15 mouse cellular contexts compared by ENCODE assay signal in genomic region chr19:18652592-18652991, GRCm38 (mm10). TPM values are rescaled to one million over a fixed set of nuclear protein-coding genes. Genes with fewer than 3 reads are reported as not detected.
DNase-seq lines count a peak whose midpoint lies in the region; ATAC-seq lines count a peak whose summit lies in the region.
"Had no signal": no experiment of that assay in that cellular context is flagged by ENCODE, and none has a peak within 500 bp of the region (broad histone marks: within the 10 kb centered on the region; RNA-seq: fewer than 3 reads in every experiment).

No protein-coding gene starts in this region.

- no peaks in the 10 kb centered on the region for H3K27me3 ChIP-seq in kidney, embryonic 16.5 days (ENCODE audit: insufficient read depth, low read length)
- no peaks in the 10 kb centered on the region for H3K27me3 ChIP-seq in midbrain, embryonic 10.5 days (ENCODE audit: low read depth, poor library complexity, severe bottlenecking)
- H3K27me3 ChIP-seq: limb, embryonic 13.5 days; lung, embryonic 15.5 days had no signal

- H3K36me3 ChIP-seq in kidney, embryonic 16.5 days (ENCODE audit: insufficient read depth, low read length) = no peaks in the 10 kb centered on the region
- no peaks in the 10 kb centered on the region for H3K36me3 ChIP-seq in midbrain, embryonic 10.5 days
- H3K36me3 ChIP-seq: forebrain, embryonic 10.5 days; limb, embryonic 13.5 days; lung, embryonic 15.5 days had no signal

- H3K4me2 ChIP-seq in kidney, embryonic 16.5 days (replicated peaks; ENCODE audit: low read depth, low read length) = no peak overlapping the region
- H3K4me2 ChIP-seq: limb, embryonic 13.5 days; lung, embryonic 15.5 days had no signal

- peak; percentile 77 to 89 for DNase-seq in adrenal gland, adult (ENCODE audit: inconsistent age in 2 of 2, low spot score in 1 of 2)
- DNase-seq in adrenal gland, postnatal 4 days (ENCODE audit: low spot score in 2 of 2) = no peak
- DNase-seq in kidney, postnatal 14 days = peak; percentile 15
- no peak for DNase-seq in liver
- no peak for DNase-seq in midbrain, embryonic 10.5 days (ENCODE audit: low spot score)
- DNase-seq: layer of hippocampus, adult 9-11 months; right cerebral cortex, postnatal 25 days had no signal

- ATAC-seq in kidney, embryonic 16.5 days (ENCODE audit: low FRiP score, low TSS enrichment) = no peak
- ATAC-seq in cerebellum, adult (ENCODE audit: insufficient number of reproducible peaks, low FRiP score, low TSS enrichment) = peak; percentile 92
- ATAC-seq in erythroblast, adult 5-6 weeks (replicated peaks; ENCODE audit: low FRiP score, poor library complexity, severe bottlenecking) = peak; percentile 40; the same call in 1 of the 2 replicates
- ATAC-seq: midbrain, embryonic 16.5 days had no signal

- 69% methylated on average over 4 of the region's 4 CpGs for WGBS in kidney, embryonic 16.5 days
- 79% methylated on average over 4 of the region's 4 CpGs for WGBS in midbrain, embryonic 10.5 days

- no peak overlapping the region for H3K4me3 ChIP-seq in kidney, embryonic 16.5 days (ENCODE audit: low read length)
- no peak overlapping the region for H3K4me3 ChIP-seq in midbrain, embryonic 10.5 days
- H3K4me3 ChIP-seq: forebrain, embryonic 10.5 days; limb, embryonic 13.5 days; lung, embryonic 15.5 days had no signal

- H3K4me1 ChIP-seq in kidney, embryonic 16.5 days (ENCODE audit: insufficient read depth, low read length) = no peaks in the 10 kb centered on the region
- peaks cover 3% of the 10 kb centered on the region; the same call in 1 of the 2 replicates for H3K4me1 ChIP-seq in midbrain, embryonic 10.5 days
- H3K4me1 ChIP-seq: limb, embryonic 13.5 days; lung, embryonic 15.5 days had no signal

- no peak overlapping the region for H3K9ac ChIP-seq in kidney, embryonic 16.5 days (replicated peaks; ENCODE audit: low read length)
- H3K9ac ChIP-seq: limb, embryonic 13.5 days; lung, embryonic 15.5 days had no signal

- H3K27ac ChIP-seq in kidney, embryonic 16.5 days (ENCODE audit: low read length) = no peak overlapping the region
- no peak overlapping the region for H3K27ac ChIP-seq in midbrain, embryonic 10.5 days (replicated peaks)
- H3K27ac ChIP-seq: forebrain, embryonic 10.5 days; limb, embryonic 13.5 days; lung, embryonic 15.5 days had no signal

- H3K9me3 ChIP-seq in kidney, embryonic 16.5 days (ENCODE audit: low read length) = no peaks in the 10 kb centered on the region
- no peaks in the 10 kb centered on the region for H3K9me3 ChIP-seq in midbrain, embryonic 10.5 days (replicated peaks)
- H3K9me3 ChIP-seq: forebrain, embryonic 10.5 days; G1E; limb, embryonic 13.5 days; lung, embryonic 15.5 days had no signal

RNA-seq across cellular contexts. Expression of gene Carnmt1, which starts 18.0 kb away (rescaled TPM):
- total RNA-seq in adrenal gland, postnatal 4 days (2021) = 10 to 100 TPM; 17.3 to 19.1 TPM
- polyA plus RNA-seq in kidney, embryonic 16.5 days (2015; fragmentation: Nextera tagmentation; extraction: Ambion mirVana) = 24.0 and 26.0 TPM in 2 replicates
- 10.2 and 10.9 TPM in 2 replicates for total RNA-seq in erythroblast, adult 5-6 weeks (2015; ENCODE audit: low replicate concordance)
- 9.3 and 11.7 TPM in 2 replicates for total RNA-seq in erythroblast, adult 5-6 weeks (2017; ENCODE audit: low replicate concordance)
- 24.0 and 26.8 TPM in 2 replicates for polyA plus RNA-seq in midbrain, embryonic 10.5 days (2016; fragmentation: Nextera tagmentation; extraction: Ambion mirVana)

RNA-seq across cellular contexts. Expression of gene Nmrk1, which starts 20.8 kb away (rescaled TPM):
- total RNA-seq in adrenal gland, postnatal 4 days (2021) = 10 to 100 TPM; 14.5 to 17.7 TPM
- 28.6 and 29.2 TPM in 2 replicates for polyA plus RNA-seq in kidney, embryonic 16.5 days (2015; fragmentation: Nextera tagmentation; extraction: Ambion mirVana)
- total RNA-seq in erythroblast, adult 5-6 weeks (2015; ENCODE audit: low replicate concordance) = 0.63 and 1.7 TPM in 2 replicates
- total RNA-seq in erythroblast, adult 5-6 weeks (2017; ENCODE audit: low replicate concordance) = 1.1 and 1.8 TPM in 2 replicates
- polyA plus RNA-seq in midbrain, embryonic 10.5 days (2016; fragmentation: Nextera tagmentation; extraction: Ambion mirVana) = 6.6 and 7.2 TPM in 2 replicates

RNA-seq across cellular contexts. Expression of gene Ostf1, which starts 21.0 kb away (rescaled TPM):
- 10 to 100 TPM; 76.7 to 76.9 TPM for total RNA-seq in adrenal gland, postnatal 4 days (2021)
- 136 and 150 TPM in 2 replicates for polyA plus RNA-seq in kidney, embryonic 16.5 days (2015; fragmentation: Nextera tagmentation; extraction: Ambion mirVana)
- 49.9 and 65.9 TPM in 2 replicates for total RNA-seq in erythroblast, adult 5-6 weeks (2015; ENCODE audit: low replicate concordance)
- 59.0 and 70.4 TPM in 2 replicates for total RNA-seq in erythroblast, adult 5-6 weeks (2017; ENCODE audit: low replicate concordance)
- 47.9 and 49.7 TPM in 2 replicates for polyA plus RNA-seq in midbrain, embryonic 10.5 days (2016; fragmentation: Nextera tagmentation; extraction: Ambion mirVana)

Comparison
In these comparisons a context has a peak if more than half of its experiments do, and no peak if none do; other contexts are left out.
1. DNase-seq: peak in adrenal gland, adult (2 of 2) and kidney, postnatal 14 days (single experiment); none in adrenal gland, postnatal 4 days (0 of 2), liver (single experiment) and midbrain, embryonic 10.5 days (single experiment).
2. RNA of gene Nmrk1, which starts 20.8 kb away (total RNA-seq): 14.5 to 17.7 TPM in adrenal gland, postnatal 4 days; 0.63 to 1.8 TPM in erythroblast, adult 5-6 weeks; every median in the first group is over 4 times any median in the second.